Mouse (Mus musculus) inflammation-experienced regulatory T-cells, adult 6 months (primary cell): ENCODE measurements around the gene Klhl33. TPM values are rescaled to one million over a fixed set of nuclear protein-coding genes. Genes with fewer than 3 reads are reported as not detected.

ENCODE experiments used
- polyA plus RNA-seq, 3 experiments: library from polyadenylated mRNA; unstranded; fragments of 100-300 nt; shearing (Covaris generic); gene quantifications; one replicate each; pipeline ENCODE4 v1.2.1; 2017

The Klhl33 gene
- polyA plus RNA-seq, 3 experiments from 2014 or later = 0.09 to 0.13 TPM; not detected in 1

Other genes with a start within 250 kb of the Klhl33 start
- gene Olfr747, start 204.3 kb downstream of the Klhl33 start, polyA plus RNA-seq = not detected
- gene Olfr748, start 190.1 kb downstream of the Klhl33 start, polyA plus RNA-seq = under 1 TPM in 1 of 3 experiments, not detected in 2; 0.15 TPM
- gene Olfr749, start 152.4 kb downstream of the Klhl33 start, polyA plus RNA-seq = not detected
- gene Ttc5, start 112.0 kb downstream of the Klhl33 start, polyA plus RNA-seq = 100 to 1,000 TPM in 2 of 3 experiments, 10 to 100 TPM in 1; 98.6 to 131 (median 123) TPM
- gene Ccnb1ip1, start 89.8 kb downstream of the Klhl33 start, polyA plus RNA-seq = not detected
- 100 to 1,000 TPM in 2 of 3 experiments, 10 to 100 TPM in 1; 75.1 to 115 (median 101) TPM for gene Parp2, start 89.7 kb downstream of the Klhl33 start, polyA plus RNA-seq
- 10 to 100 TPM; 16.0 to 28.0 (median 19.8) TPM for gene Tep1, start 26.9 kb downstream of the Klhl33 start, polyA plus RNA-seq
- gene Osgep, start 27.4 kb upstream of the Klhl33 start, polyA plus RNA-seq = 10 to 100 TPM; 68.7 to 77.3 (median 74.3) TPM
- gene Apex1, start 27.5 kb upstream of the Klhl33 start, polyA plus RNA-seq = 100 to 1,000 TPM in 1 of 3 experiments, 10 to 100 TPM in 2; 54.2 to 100 (median 91.0) TPM
- 1 to 10 TPM; 4.4 to 6.6 (median 4.8) TPM for gene Pip4p1, start 33.3 kb upstream of the Klhl33 start, polyA plus RNA-seq
- gene Pnp, start 33.6 kb upstream of the Klhl33 start, polyA plus RNA-seq = 10 to 100 TPM; 64.4 to 88.0 (median 67.9) TPM
- 1 to 10 TPM in 2 of 3 experiments, not detected in 1; 5.9 to 7.5 TPM for gene Gm49342, start 47.0 kb upstream of the Klhl33 start, polyA plus RNA-seq
- 1 to 10 TPM in 2 of 3 experiments, under 1 TPM in 1; 0.92 to 2.8 (median 1.5) TPM for gene Pnp2, start 58.5 kb upstream of the Klhl33 start, polyA plus RNA-seq
- gene Rnase10, start 110.2 kb upstream of the Klhl33 start, polyA plus RNA-seq = not detected
- not detected for gene Rnase9, start 144.4 kb upstream of the Klhl33 start, polyA plus RNA-seq
- not detected for gene Rnase11, start 152.7 kb upstream of the Klhl33 start, polyA plus RNA-seq
- gene Rnase12, start 160.2 kb upstream of the Klhl33 start, polyA plus RNA-seq = not detected
- under 1 TPM in 1 of 3 experiments, not detected in 2; 0.48 TPM for gene Olfr750, start 176.9 kb upstream of the Klhl33 start, polyA plus RNA-seq
- 10 to 100 TPM; 10.3 to 27.1 (median 16.7) TPM for gene Rnase4, start 193.6 kb upstream of the Klhl33 start, polyA plus RNA-seq
- 1 to 10 TPM; 3.2 to 8.4 (median 3.8) TPM for gene Ang, start 193.6 kb upstream of the Klhl33 start, polyA plus RNA-seq
- gene Eddm3b, start 216.9 kb upstream of the Klhl33 start, polyA plus RNA-seq = not detected
- 1 to 10 TPM; 1.4 to 2.7 (median 2.3) TPM for gene Rnase6, start 226.4 kb upstream of the Klhl33 start, polyA plus RNA-seq
- not detected for gene Rnase1, start 249.3 kb upstream of the Klhl33 start, polyA plus RNA-seq